Mouse (Mus musculus): ENCODE data around the gene Lrpap1.

DNA sequence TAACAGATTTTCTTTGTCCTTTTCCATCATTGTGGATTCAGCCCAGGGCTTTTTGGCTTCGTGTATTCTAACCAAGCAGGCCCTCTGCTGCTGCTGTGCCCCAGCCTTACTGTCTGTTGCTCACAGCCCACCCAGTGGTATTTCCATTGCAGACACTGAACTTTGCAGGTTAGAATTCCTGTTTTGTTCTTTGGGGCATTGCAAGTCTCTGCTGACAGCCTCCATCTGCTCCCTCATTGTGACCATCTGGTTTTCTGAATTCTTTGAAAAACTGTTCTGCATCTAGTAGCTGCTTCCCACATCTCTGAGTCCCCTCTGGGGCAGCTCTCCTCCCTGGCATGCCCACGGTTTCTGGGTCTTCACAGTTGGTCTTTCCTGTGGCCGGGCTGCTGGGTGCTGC is 35.8 kb upstream of the Lrpap1 start:
- TF ChIP-seq CTCF (IDR thresholded peaks at IDR 0.05; ENCODE audit: low read depth) (no peak), EP300 (IDR thresholded peaks at IDR 0.05; ENCODE audit: low read depth) (no peak)

All from liver, embryonic 14.5 days (tissue).